Mouse (Mus musculus): ENCODE results near the gene Exoc3l4.

GRCm38 (mm10) chr12:111472886-111473285 lies 56.1 kb downstream of the Exoc3l4 start:
- no peak for TF ChIP-seq MAX (IDR thresholded peaks at IDR 0.05)
- no peak for TF ChIP-seq CTCF (IDR thresholded peaks at IDR 0.05; ENCODE audit: control insufficient read depth, insufficient read depth, insufficient read length)
- TF ChIP-seq USF1 (IDR thresholded peaks at IDR 0.05; ENCODE audit: low read depth) = no peak
- TF ChIP-seq MYOG (IDR thresholded peaks at IDR 0.05; ENCODE audit: control insufficient read depth, extremely low read depth, insufficient read length) = no peak
- no peak for TF ChIP-seq CEBPB (IDR thresholded peaks at IDR 0.05; ENCODE audit: low read depth)
